Mouse (Mus musculus) lung, adult 2 months (tissue): ENCODE data around the gene Slc4a8. TPM values are rescaled to one million over a fixed set of nuclear protein-coding genes. Genes with fewer than 3 reads are reported as not detected.
"Not testable (repeated sequence)": the region's sequence is repeated elsewhere in the genome, so short reads cannot be mapped to it uniquely, and the experiment has no call there.

Experiments
- DNase-seq: peaks from one replicate; pipeline ENCODE4 v3.0.0; 2022
- H3K4me1 ChIP-seq: fragments of 200-500 bp; 2 replicates; pipeline ENCODE4 v1.6.1; 2011; ENCODE audit warnings: low read length; ENCODE audit not compliant: control insufficient read depth, insufficient read depth
- H3K4me3 ChIP-seq: fragments of 200-500 bp; replicated peaks from 2 replicates; pipeline ENCODE3; 2011; ENCODE audit warnings: low read depth, mild to moderate bottlenecking, control low read depth, low read length; ENCODE audit errors: extremely low read depth
- CTCF ChIP-seq: fragments of 200-500 bp; IDR thresholded peaks from 2 replicates; pipeline ENCODE4 v1.5.1; 2011; ENCODE audit warnings: mild to moderate bottlenecking, low read length, control low read depth; ENCODE audit not compliant: insufficient read depth
- POLR2A ChIP-seq: fragments of 200-500 bp; IDR thresholded peaks from 2 replicates; pipeline ENCODE4 v1.6.1; 2011; ENCODE audit warnings: low read depth, mild to moderate bottlenecking, control low read depth, low read length, borderline replicate concordance; ENCODE audit errors: extremely low read depth
- WGBS: fragments of 180-500 bp; shearing (Covaris S2); methylation state at CpG from one replicate; pipeline ENCODE4 v1.1.7; 2018; 5-methylcytosine and 5-hydroxymethylcytosine counted together
- polyA plus RNA-seq: library from polyadenylated mRNA; depleted of rRNA; stranded (reverse); fragments of >200 nt; gene quantifications from 2 replicates; pipeline ENCODE4 v1.2.3, GENCODE M21; 2012

The Slc4a8 gene
- polyA plus RNA-seq, 1 experiment, result 4.4 TPM

DNA sequence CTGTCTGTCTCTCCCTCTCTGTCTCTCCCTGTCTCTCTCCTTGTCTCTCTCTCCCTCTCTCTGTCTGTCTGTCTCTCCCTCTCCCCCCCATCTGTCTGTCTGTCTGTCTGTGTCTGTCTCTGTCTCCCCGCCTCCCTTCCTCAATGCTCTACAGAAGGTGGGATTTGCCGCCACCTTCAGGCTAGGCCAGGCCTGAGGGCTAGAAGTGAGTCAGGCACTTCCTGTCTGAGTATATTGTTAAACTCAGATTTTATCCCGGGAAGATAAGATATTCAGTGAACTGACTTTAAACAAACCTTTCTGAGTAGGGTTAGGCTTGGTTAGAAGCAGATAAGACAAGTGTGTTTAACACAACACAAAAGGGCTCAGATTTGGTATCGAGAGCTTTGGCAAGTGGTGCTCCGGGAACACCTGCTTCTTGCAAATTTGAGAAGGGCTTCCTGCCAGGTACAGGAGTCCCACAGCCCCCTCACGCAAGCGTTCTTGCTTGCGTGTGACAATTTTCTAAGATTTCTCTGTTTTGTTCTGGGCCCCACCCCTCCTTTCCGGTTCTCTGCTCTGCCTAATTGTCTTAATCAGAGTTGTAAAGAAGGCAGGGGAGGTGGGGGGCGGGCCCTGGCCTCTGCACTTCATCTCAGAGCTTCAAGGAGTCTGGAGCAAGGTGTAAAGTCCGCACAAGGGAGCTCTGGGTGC lies 6.6 kb upstream of the Slc4a8 start:
- no peak overlapping the region for H3K4me3 ChIP-seq
- H3K4me1 ChIP-seq, result no peaks in the 10 kb centered on the region; the same call in 1 of the 2 replicates
- 4% methylated on average over 11 of the region's 11 CpGs for WGBS
- no peak for DNase-seq
- no peak for TF ChIP-seq POLR2A
- peak; percentile 45; the same call in 1 of the 2 replicates for TF ChIP-seq CTCF

DNA sequence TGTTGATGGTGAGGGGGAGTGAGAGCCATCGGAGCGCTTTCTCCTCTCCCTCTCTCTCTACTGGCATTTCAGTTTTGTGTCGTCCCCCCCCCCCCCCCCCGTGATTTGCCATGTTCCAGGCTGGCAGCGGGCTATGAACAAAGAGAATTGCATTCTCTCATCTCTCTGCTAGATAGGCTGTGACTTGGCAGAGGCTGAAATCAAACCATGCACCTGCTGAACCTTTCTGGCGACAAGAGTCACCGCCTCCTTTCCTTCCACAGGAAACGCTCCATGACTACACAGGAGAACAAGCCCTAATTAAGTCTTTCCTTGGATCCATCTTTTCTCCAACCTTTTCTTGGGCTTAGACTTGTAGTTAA lies 6.1 kb upstream of the Slc4a8 start:
- Histone ChIP-seq H3K4me3 (no peak overlapping the region), H3K4me1 (no peaks in the 10 kb centered on the region; the same call in 1 of the 2 replicates)
- DNase-seq, result no peak
- WGBS, result 23% methylated on average over 7 of the region's 8 CpGs
- TF ChIP-seq CTCF, result no peak
- TF ChIP-seq POLR2A, result no peak

DNA sequence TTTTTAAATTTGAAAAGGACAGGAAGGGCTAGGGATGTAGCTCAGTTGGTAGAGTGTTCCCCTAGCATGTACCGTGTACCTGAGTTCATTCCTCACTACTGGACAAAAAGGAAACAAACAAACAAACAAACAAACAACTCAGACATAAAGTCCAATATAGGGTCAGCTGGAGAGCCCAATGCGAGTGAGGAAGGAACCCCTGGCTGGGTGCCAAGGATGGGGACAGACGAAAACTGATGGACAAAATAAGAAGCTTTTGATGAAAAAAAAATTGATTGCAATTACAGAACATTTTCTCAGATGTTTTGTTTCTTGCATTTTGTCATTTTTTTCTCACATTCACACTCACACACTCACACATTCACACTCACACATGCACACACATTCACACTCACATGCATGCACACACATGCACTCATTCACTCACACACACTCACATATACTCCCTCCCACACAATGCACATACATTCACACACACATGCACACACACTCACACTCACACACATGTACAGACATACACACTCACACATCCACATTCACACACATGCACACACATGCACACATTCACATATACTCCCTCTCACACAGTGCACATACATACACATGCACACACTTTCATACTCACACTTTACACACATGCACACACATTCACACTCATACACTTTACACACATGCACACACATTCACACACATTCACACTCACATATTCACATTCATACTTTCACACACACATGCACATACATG lies 5.5 kb upstream of the Slc4a8 start:
- H3K4me1 ChIP-seq, result no peaks in the 10 kb centered on the region; the same call in 1 of the 2 replicates
- WGBS, result 41% methylated on average over 3 of the region's 3 CpGs
- TF ChIP-seq POLR2A (no peak), CTCF (no peak)
- DNase-seq, result no peak
- no peak overlapping the region for H3K4me3 ChIP-seq

DNA sequence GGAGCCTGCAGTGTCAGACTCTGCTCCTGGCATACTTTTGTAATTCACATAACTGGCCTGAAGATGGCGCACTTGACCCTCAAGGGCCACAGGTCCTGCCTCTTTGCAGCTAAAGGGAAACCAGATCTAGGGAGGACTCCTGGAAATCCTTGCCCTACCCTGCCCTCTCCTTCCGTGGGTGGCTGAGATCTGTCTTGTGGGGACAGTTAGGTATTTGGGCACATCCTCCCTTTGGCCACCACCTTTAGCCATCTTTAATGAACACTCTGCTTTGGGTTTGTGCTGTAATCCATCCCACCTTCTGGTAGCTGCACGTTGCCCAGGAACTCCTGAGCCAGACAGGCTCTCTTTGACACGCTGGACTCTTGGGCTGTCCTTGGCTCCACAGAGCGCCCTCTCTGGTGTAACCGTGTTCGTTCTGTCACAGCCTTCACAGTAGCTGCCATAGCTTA lies 4.0 kb upstream of the Slc4a8 start:
- no peaks in the 10 kb centered on the region; the same call in 1 of the 2 replicates for H3K4me1 ChIP-seq
- 3% methylated on average over 7 of the region's 7 CpGs for WGBS
- H3K4me3 ChIP-seq, result no peak overlapping the region
- TF ChIP-seq CTCF (peak; percentile 88), POLR2A (no peak)
- peak; percentile 44 for DNase-seq

DNA sequence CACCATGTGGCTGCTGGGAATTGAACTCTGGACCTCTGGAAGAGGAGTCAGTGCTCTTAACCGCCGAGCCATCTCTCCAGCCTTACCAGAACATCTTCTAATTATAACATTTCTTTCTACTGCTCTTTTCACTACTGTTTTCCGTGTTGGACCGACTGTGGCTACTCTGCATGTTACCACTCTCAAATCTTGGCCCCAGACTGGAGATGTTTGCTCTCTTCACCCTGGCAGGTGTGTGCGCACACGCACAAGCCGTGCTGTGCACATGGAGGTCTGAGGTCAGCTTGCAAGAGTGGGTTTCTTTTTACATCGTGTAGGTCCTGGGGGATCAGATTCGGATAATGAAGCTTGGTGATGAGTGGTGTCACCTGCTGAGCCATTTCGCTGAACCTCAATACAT lies 2.3 kb upstream of the Slc4a8 start:
- Histone ChIP-seq H3K4me3 (no peak overlapping the region), H3K4me1 (no peaks in the 10 kb centered on the region; the same call in 1 of the 2 replicates)
- TF ChIP-seq CTCF, result no peak
- no peak for DNase-seq
- WGBS, result 79% methylated on average over 10 of the region's 10 CpGs

DNA sequence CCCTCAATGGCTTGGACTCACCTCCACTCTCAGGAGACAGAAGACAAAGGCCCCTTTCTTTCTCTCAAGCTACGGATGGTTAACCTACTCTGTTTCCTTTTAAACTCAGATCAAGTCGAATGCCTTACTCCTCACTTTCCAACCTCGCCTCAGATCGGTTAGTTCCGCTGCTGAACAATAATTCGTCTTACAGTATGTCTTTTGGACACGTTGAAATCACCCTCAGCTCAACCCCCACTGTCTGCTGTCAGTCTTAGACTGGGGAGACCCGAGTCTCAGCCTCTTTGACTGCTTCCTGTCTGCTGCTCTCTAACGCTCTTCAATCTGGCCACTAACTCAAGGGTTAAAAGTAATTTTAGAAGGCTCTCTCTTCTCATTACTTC lies 520 bp upstream of the Slc4a8 start:
- H3K4me3 ChIP-seq, result no peak overlapping the region
- DNase-seq, result no peak

DNA sequence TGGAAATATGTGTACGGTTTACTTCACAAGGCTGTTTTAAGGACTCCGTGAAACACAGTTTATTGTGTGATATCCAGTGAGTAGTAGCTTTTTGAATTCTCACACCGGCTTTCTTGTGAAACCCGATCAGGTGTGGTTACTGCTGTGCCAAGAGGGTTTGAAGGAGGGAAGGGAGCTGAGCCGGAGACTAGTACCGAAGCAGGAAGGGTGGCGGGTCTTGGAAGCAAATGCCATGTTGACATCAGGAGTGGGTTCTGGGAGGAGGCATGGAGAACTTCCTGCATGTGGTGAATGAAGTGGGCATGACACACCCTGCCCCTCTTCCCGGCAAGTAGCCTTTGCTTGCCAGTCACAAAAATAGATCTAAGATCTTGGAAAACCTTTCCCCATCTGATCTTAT lies 1.1 kb downstream of the Slc4a8 start:
- no peaks in the 10 kb centered on the region for H3K4me1 ChIP-seq
- WGBS, result 24% methylated on average over 8 of the region's 8 CpGs
- TF ChIP-seq CTCF, result no peak
- no peak for TF ChIP-seq POLR2A
- no peak for DNase-seq
- H3K4me3 ChIP-seq, result no peak overlapping the region

More for the DNA sequence above, 520 bp upstream of the Slc4a8 start:
- TF ChIP-seq POLR2A, result no peak
- no peaks in the 10 kb centered on the region; the same call in 1 of the 2 replicates for H3K4me1 ChIP-seq
- 18% methylated on average over 9 of the region's 9 CpGs for WGBS

DNA sequence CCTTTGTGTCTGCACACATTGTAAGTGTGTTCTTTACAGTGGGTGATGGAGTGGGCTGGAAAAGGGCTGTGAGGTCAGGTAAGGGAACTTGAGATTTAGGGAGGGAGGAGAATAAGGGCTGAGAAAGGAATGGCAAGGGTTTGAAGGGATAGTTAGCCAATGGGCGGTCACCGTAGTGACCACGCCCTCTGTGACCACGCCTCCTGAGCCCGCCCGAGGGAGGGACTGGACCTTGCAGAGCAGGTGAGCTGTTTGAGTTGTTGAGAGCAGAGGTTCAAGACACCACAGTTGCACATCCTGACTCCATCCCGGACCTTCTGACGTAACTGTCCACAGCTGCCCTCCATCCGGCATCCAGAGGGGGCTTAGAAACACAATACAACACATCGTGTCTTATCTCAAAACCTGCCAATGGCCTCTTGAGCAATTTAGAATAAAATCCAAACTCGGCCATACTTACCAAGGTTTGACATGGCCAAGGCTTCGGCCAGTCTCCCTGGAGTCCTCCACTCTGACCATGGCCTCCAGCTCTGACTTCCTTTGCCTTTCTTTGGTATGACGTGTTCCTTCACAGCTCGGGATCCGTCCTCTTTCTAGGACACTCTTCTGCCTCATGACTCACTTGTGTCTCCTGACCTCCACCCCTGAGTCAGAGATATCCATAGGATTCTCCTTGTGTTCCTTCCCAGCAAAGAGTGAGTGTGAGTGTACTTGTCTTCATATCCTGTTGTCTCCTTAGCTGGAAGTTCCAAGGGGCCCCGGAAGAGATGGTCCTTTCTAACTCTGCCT lies 2.8 kb downstream of the Slc4a8 start:
- Histone ChIP-seq H3K4me3 (no peak overlapping the region), H3K4me1 (no peaks in the 10 kb centered on the region)
- WGBS, result 77% methylated on average over 16 of the region's 16 CpGs
- TF ChIP-seq POLR2A (no peak), CTCF (no peak)
- no peak for DNase-seq

DNA sequence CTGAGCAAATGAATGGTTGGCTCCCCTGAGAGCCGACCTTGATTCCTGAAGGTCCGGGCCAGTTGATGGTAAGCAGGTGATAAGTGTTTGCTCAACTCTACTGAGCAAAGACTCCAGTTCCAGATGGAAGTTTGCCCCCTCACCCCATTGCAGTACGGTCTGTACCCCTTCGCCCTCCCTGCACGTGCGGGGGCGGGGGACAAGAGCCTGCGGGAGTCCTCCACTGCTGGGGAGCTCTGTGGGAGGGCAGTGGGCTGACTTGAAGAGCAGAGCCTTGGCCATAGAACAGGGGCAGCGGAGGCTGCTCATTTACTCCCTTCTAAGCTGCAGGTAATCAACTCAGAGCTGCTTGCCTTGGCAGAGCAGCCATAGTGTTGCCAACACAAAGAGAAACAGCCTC lies 5.3 kb downstream of the Slc4a8 start:
- Histone ChIP-seq H3K4me1 (no peaks in the 10 kb centered on the region), H3K4me3 (no peak overlapping the region)
- DNase-seq, result peak; percentile 35
- TF ChIP-seq CTCF, result no peak
- TF ChIP-seq POLR2A, result no peak
- 61% methylated on average over 9 of the region's 9 CpGs for WGBS

DNA sequence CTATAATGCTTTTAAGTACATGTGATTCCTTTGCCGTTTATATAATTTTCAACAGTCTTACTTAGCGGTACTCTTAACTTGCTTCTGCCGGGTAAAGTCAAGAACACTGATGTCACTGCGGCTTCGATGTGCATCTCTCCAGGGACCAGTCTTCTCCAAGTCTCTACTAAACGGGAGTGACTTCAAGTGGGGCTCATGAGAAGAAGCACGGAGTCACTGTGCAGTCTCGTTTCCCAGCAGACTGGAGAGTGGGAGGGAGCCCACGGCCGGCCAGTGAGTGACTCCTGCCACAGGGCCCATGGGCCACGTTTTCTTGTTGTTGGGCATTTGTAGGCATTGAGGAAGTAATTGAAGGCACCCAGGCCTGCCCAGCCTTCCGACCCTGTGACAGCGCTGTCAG lies 6.3 kb downstream of the Slc4a8 start:
- Histone ChIP-seq H3K4me3 (no peak overlapping the region), H3K4me1 (no peaks in the 10 kb centered on the region)
- DNase-seq, result no peak
- TF ChIP-seq CTCF (no peak), POLR2A (no peak)
- WGBS, result 64% methylated on average over 13 of the region's 13 CpGs

DNA sequence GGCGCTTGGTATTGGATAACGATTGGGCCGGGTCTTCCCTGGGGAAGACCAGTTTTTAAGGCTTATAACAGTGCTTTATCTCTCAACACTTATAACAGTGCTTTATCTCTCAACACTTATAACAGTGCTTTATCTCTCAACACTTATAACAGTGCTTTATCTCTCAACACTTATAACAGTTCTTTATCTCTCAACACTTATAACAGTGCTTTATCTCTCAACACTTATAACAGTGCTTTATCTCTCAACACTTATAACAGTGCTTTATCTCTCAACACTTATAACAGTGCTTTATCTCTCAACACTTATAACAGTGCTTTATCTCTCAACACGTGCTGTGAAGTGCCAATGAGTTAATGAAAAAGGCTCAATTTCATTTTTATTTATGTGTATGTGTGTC lies 7.5 kb downstream of the Slc4a8 start:
- DNase-seq, H3K4me1 ChIP-seq, H3K4me3 ChIP-seq: not testable (repeated sequence)
- WGBS, result 45% methylated on average over 4 of the region's 4 CpGs
